Mouse (Mus musculus) liver, adult 2 months (tissue): ENCODE data around the gene Klk4.

Source experiments
- CTCF ChIP-seq: fragments of 200-500 bp; IDR thresholded peaks from 2 replicates; pipeline ENCODE4 v1.5.1; 2011; ENCODE audit warnings: low read depth, low read length, control low read depth
- POLR2A ChIP-seq: fragments of 200-500 bp; IDR thresholded peaks from 2 replicates; pipeline ENCODE4 v1.6.1; 2011; ENCODE audit warnings: low read length, control low read depth; ENCODE audit not compliant: insufficient read depth; ENCODE audit errors: extremely low read depth

DNA sequence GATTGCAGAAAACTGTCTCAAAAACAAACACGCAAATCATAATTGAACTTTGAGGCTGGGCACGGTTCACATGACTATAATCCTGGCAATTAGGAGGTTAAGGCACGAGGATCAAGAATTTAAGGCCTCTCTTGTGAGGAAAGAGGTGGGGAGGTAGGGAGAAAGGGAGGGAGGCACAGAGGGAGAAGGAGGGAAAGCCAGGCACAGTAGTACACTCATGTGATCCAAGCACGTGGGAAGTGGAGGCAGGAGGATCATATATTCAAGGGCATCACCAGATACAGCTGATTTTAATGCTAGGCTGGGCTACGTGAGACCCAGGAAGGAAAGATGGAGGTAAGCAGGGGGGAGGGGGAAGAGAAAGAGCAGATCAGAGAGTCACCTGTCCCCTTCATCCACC lies 10.4 kb downstream of the Klk4 start:
- TF ChIP-seq CTCF: no peak
- no peak for TF ChIP-seq POLR2A
